Mouse (Mus musculus) spleen, adult 18-20 months (tissue): ENCODE results near the gene Stxbp1.
A peak's percentile ranks its signal among the peaks of the same experiment; 100 is the strongest.

Source experiments
- DNase-seq, 2 experiments: peaks; one replicate each; pipeline ENCODE4 v3.0.0; 2022; ENCODE audit warnings: mixed read lengths in 2 of 2

Gene Stxbp1

DNA sequence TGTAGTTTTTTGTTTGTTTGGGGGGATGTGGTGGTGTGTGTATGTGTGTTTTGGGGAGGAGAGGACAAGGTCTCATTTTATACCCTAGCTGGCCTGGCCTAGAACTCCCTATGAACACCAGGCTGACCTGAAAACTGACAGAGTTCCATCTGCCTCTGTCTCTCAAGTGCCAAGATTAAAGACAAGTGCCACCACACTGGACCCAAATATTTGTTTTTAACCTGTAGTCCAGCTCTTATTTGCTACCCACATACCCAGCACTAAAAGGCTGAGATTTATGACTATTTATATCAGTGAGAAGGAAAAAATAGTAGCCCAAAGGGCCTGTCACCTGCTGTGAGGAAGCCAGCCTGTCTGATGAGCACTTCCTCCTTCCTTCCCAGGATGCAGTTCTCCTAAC is 11.5 kb downstream of the Stxbp1 start:
- no peak for DNase-seq

DNA sequence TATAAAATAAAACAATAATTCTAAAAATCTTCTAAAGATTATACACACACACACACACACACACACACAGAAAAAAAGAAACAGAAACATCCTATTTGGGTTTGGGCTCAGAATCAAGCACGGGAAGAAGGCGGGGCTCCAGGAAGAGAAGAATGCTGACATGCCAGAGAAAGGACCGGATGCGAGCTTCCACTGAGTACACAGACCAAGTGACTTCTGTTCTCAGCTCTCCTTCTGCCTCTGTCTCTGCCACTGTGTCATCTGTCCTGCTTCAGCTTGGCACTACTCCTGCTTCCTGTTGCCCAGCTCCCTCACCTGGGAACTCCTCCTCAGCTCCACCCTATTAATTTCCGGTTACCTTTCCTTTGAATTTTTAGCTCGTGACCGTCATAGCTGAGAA is 12.5 kb downstream of the Stxbp1 start:
- DNase-seq = peak in 1 of 2 experiments; percentile 34

GRCm38 (mm10) chr2:32828979-32829676 is 17.9 kb downstream of the Stxbp1 start:
- DNase-seq = no peak

DNA sequence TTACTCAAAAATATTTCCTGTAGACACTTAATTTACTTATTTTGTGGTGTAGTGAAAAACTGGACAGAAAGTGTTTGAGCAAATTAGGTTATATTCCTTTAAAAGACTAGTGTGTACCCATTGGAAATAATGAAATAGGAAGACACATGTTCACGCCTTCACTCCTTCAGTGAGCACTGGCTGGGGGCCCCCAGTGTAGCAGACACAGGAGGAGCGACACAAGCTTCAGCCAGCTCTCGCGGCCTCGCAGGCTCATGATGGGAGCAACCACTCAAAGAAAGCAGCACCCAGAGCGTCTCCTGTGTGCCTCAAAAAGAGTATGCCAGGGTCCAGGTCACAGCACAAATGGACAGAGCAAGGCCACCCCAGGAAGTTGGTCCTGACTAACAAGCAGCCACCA is 21.2 kb downstream of the Stxbp1 start:
- DNase-seq = no peak

- no peak for DNase-seq
Measured at GRCm38 (mm10) chr2:32824778-32825177, 22.3 kb downstream of the Stxbp1 start.

GRCm38 (mm10) chr2:32824181-32824580 is 22.9 kb downstream of the Stxbp1 start:
- no peak for DNase-seq

- DNase-seq = no peak
Measured at GRCm38 (mm10) chr2:32823579-32824154, 23.4 kb downstream of the Stxbp1 start.

- no peak for DNase-seq
Measured at GRCm38 (mm10) chr2:32823153-32823552, 23.9 kb downstream of the Stxbp1 start.

DNA sequence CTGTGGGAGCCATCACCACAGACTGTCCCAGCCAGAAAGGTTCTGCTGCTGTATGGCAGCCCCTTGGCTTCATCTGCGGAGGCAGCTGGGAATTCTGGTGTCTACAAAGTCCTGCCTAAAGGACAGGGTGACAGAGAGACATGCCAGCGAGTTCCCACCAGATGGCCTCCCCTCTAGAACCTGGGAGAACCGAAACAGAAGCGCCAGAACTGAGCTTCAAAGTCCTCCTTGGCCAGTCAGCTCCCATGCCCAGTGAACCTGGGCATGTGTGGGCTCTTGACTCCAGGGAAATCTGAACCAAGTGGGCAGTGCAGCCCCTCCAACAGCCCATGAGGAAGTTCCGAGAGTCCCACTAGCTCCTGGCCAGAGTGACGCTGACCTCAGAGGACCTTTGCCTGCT is 24.4 kb downstream of the Stxbp1 start:
- DNase-seq = no peak

- DNase-seq = peak in 1 of 2 experiments; percentile 44
Measured at GRCm38 (mm10) chr2:32821041-32821802, 25.8 kb downstream of the Stxbp1 start.

DNA sequence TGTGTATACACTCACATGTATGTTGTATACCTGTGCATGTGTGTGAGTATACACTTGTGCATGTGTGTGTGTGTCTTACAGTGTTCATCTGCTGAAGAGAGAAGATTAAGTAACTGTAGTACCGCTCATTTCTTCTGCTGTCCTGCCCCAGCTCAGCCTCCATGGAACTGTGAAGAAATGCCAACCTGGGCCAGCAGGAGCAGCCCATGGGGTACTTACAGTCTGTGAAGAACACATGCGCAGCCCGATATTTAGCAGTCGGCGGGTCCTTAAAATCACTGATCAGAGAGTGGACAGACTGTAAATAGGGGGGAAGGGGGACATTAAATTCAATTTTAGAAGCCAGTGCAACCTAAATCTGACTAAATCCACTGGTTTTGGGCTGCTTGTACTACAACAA is 28.8 kb downstream of the Stxbp1 start:
- DNase-seq = no peak

DNA sequence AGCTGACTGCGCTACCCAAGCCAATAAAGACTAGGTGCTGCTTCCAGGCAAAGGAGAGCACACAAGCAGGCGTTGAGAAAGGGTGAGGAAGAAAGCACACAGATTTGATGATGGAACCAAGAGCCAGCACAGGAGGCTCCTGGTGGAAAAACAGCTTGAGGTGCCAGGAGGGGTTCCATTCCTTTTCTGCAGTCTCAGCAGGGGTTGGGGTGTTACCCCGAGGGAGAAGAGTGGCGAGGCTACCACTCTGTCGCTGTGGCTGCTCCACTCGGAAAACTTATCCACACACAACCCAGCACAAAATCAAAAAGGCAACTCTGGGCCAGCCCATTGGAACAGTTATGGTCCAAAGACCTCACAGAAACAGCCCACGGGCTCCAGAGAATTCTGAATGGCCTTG is 29.5 kb downstream of the Stxbp1 start:
- DNase-seq = no peak

DNA sequence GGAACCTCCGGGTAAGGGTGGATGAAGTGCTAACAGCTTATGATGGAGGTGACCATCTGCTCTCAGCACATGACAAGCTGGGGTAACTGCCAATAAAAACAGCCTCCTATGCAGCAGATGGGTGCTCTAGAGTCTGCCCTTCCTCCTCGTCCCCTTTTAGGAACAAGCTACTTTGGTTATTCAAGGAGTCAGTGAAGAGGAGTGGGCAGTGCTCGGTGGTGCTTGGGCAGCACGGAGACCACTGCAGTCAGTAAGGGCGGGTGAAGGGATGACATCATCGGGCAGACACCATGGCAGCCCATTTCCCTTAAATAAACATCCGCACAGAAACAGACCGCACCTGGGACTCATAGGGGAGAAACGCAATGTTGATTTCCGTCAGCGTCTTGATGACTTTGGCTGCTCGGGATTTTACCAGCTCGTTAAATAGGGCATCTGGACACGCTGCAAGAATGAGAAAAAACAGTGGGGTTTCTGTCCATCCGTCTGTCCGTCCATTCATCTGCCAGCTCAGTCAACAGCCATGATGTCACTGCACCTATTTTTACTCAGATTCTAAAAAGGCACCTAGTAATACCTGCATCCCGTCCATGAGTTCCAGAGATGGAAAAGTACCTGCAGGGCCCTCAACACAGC is 30.0 kb downstream of the Stxbp1 start:
- DNase-seq = no peak

GRCm38 (mm10) chr2:32816497-32816896 is 30.5 kb downstream of the Stxbp1 start:
- no peak for DNase-seq

DNA sequence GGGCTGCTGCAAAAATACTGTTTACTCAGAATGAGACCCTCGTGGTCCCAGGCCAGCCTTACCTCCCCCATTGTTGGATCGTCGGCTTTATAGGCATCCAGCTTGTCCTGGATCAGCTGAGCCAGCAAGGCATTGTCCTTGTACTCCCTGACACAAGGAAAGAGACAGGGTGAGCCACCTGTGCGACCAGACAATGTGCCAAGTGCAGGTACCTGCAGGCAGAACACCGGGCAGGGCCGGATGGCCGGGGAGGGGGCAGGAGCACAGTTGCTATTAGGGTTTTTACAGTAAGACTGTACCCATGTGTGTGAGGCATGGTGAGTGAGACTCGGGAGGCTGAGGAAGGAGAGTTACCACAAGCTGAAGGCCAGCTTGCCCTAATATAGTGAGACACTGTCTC is 35.1 kb downstream of the Stxbp1 start:
- no peak for DNase-seq

- DNase-seq = no peak
Measured at GRCm38 (mm10) chr2:32808816-32809566, 38.1 kb downstream of the Stxbp1 start.

DNA sequence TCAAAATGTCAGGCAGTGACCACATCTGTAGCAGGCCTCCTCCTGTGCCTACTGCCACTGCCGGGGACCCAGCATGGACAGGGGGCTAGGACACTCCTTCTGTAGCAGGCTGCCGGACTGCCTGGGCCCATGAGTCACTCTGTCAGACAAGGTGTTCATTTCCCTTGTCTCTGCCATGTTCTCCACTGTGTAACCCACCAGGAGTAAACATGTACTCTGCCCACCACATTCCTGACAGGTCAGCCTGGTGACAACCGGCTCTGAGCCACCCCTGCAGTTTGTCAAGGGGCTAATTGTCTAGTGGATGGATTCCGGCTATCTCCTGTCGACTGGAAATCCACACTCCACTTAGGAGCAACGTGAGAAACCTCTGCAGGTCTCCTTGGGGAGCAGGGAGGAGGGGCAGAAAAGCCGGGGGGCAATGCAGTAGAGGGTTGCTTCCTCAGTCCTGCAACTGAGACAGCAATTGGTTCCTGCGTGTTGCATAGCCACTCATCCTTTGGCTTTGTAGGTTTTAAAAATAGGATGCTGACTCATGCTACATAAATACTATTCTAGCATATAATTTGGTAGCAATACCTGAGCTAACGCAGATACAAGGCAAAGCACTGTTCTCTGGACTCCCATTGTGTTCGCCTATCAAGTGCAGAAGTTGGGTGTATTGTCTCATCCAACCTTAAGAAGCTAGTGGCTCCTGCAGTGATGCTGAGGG is 48.6 kb downstream of the Stxbp1 start:
- DNase-seq = no peak

DNA sequence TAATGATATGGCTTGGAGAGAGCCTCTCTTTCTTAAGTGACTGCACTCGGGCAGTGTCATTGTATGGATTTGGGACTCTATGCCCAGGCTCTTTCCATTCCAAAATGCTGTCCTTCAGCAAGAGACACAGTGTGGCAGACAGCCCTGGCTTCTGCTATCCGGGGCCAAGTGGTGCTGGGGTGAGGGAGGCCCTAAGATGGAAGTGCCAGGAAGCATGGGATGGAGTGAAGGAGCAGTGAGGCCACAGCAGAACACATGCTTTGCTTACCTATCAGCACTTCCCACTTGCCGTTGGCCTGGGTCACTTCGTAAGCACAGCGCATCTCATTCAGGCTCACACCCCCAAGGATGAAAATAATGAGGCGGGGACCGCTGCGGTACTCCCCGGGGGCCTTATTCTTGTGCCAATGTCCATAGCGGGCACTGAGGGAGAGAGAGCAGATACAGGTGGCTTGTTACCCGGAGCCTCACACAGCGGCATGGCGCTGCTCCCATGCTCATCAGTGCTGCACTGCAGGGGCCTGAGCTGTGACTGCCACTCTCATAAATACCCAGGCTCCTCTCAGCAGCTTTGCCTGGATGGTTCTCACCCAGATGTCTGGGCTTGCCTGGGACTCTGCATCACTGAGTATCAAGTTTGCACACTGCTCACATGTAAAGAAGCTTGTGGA is 51.2 kb downstream of the Stxbp1 start:
- no peak for DNase-seq

GRCm38 (mm10) chr2:32791297-32791696 is 55.7 kb downstream of the Stxbp1 start:
- DNase-seq = no peak

DNA sequence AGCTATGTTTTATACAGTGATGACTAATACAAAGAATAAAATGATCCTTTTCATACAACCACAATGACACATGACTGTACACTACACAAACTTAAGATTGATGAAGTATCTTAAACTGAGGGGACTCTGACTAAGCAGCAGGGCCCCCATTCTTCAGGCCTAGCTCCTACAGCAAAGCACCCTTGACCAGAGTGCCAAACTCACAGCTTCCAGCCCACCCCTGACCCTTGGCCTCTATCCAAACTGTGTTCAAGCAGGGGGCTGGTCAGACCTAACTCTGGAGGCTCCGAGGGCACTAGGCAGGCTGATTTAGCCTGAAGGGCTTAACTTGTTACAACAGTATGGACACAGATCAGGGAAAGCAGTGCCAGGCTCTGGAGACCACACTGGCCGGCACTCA is 58.5 kb downstream of the Stxbp1 start:
- DNase-seq = no peak

- no peak for DNase-seq
Measured at GRCm38 (mm10) chr2:32787176-32787575, 59.9 kb downstream of the Stxbp1 start.
